Mouse (Mus musculus): ENCODE measurements at regions not wholly inside any gene's neighbourhood (a gene's known extent, or its start where the extent isn't known, plus 50 kb on each side); places are given as distances from the start of the nearest gene placed in this dataset.

DNA sequence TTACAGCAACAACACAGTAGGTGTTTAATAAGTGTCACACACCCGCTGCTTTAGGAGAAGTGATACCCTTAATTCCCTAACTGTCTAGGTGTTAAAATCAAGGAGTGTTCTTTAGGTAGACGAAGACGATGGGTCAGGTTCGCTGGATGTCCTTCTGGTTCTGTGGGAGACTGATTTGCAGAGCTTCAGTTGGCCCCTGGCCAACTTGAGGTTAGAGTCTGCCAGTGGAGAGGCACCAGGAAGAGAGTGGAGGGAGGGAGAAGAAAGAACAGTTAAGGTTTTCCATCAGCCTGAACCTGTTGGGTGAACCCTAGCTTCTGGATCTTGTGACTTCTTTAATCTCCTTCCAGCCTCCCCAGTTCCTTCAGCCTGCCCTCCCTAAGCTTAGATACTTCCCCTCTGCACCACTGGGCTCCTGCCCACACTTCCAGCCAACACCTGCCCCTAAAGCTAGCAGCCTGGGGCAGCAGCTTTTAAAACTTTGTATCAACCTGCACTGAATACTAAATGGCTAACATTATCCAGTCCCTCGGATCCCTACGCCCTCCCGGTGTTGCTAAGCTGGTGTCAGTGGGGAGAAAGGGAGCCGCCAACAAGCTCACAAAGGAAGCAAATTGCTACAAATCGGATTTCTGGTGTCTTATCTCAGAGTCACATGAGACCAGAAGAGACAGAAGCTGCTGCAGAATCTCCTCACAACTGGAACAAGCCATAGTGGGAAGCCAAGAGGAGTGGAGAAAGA lies 62.1 kb upstream of the Adgrl1 start:
- no peak for DNase-seq

DNA sequence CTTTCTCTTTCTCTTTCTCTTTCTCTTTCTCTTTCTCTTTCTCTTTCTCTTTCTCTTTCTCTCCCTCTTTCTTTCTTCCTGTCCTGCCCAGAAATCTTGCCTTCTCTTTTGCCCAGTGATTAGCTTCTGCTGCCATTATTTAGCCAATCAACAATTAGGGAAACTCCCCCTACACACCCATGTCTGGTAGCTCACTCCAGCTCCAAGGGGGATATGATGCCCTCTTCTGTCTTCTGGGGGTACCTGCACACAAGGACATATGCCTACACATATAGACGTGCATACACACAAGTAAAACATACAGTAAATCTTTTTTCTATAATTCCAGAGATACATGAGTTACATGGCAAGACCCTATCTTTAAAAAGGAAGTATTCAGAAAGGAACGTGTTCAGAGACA lies 70.1 kb upstream of the Adgrl1 start:
- DNase-seq: no peak

DNA sequence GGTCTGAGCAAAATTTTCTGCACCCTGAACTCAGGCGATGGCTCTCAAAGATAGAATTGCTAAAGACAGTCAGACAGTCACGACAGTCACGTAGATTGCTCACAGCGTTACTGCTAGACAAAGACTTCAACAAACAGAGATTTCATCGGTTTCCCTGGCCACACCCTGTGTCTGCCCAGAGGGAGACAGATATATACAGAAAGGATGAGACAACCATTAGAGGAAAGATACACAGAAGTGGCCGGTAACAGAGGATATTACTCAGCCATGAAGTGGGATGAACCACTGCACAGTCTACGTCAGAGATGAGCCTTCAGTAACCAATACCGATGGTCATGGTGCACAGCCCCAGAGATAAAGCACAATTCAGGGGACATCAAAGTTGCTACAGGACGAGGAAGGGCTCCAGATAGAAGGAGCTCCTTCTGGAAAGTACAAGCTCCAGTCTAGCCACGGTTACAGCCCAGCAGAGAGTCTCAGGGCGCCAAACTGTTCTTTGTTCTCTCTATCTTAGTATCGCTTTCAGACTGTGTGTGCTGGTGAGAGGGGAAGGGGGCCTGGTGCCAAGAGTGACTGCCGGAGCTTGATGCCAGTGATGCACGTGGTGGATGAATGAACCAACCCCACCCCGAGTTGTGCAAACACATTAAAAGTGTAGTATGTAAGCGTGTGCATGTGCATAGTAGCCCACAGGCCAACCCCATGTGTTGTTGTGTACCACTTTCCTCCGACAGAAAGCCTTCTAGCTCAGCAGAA lies 74.8 kb upstream of the Adgrl1 start:
- DNase-seq: no peak

DNA sequence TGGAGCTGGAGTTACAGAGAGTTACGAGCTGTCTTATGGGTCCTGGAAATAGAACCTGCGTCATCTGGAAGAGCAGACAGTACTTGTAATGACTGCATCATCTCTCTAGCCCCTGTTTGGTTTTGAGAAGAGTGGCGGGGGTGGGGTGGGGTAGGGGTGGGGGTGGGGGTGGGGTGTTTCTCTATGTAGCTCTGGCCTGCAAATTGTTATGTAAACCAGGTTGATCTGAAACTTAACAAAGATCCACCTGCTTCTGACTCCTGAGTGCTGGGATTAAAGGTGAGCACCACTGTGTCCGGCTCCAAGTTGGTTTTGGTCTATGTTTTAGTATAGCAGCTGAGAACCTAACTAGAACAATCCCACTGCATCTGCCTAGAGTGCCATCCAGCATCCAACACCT lies 78.0 kb upstream of the Adgre5 start:
- DNase-seq: no peak

DNA sequence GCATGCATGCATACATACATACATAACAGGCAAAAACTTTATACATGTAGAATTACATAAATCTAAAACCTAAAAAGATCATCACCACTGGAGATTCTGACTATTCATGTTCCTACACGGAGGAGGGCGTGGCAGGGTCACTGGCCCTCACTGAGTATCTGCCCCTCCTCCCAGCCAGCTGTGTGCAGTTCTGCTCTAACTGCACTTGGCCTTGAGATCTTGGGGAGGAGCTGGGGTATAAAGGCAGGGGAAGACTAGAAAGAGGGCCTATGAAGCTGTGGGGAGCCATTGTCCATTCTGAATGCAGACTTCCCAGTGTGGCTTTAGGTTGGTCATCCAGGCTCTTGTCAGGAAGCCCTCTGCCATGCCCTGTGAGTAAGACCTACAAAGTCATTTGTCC lies 69.5 kb upstream of the Adgre5 start:
- DNase-seq: no peak

DNA sequence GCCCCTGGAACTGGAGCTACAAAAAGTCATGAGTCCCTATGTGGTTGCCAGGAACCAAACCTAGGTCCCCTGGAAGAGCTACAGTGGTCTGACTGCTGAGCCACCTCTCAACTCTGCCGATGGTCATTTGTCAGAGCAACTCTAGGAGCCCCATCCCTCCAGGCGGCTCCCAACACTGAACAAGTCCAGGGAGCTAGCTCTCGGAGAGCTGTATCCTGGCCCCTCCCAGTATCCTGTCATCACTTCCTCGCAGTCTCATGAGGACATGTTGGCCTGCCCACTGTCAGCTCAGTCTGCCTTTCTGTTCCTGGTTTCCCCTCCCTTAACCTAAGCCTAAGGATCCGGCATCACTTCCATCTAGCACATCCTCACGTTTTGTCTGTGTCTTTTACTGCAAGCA lies 64.5 kb upstream of the Adgre5 start:
- DNase-seq: no peak

DNA sequence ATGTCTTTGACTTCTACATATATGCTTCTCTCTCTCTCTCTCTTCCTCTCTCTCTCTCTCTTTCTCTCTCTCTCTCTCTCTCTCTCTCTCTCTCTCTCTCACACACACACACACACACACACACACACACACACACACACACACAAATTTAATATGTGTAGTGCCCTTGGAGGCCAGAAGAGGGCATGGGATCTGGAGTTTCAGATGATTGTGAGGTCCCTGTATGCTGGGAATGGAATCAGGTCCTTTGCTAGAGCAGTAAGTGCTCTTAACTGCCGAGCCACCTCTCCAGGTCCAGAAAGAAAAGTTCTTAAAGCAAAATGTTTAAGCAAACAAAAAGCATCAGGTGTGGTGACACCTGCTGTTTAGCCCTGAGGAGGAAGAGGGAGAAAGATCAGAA lies 62.2 kb upstream of the Adgre5 start:
- DNase-seq: peak; percentile 29

DNA sequence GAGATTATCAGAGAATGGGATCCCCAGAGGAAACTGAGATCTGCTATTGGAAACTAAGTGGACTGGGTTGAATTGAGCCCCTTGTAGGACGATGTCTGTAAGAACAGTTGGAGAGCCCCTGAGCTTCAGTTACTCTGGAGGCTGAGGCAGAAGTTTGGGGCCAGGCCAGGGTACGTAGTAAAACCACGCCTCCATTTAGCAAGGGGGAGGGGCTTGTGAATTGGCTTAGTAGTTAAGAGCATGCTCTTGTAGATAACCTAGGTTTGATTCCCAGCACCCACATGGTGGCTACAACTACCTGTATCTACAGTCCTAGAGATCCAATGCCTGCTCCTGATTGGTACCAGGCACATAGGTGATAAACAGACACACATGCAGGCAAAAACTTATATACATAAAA lies 61.4 kb upstream of the Adgre5 start:
- DNase-seq: no peak

DNA sequence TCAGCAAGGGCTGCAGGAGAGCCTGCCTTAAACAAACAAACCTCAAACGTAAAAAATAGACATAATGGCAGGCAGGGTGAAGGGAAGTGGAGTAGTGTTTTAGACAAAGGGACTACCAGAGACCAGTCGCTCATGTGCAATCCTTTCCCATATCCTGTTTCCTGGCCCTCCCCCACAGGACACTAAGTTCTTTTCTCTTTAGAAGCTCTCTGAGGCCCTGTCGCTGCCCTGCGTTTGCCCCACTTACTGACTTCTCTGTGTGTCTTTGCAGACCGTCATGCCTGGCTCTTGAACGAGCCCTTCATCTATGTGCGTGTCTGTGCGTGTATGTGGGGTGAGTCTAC lies 58.5 kb upstream of the Adgre5 start:
- DNase-seq: no peak

DNA sequence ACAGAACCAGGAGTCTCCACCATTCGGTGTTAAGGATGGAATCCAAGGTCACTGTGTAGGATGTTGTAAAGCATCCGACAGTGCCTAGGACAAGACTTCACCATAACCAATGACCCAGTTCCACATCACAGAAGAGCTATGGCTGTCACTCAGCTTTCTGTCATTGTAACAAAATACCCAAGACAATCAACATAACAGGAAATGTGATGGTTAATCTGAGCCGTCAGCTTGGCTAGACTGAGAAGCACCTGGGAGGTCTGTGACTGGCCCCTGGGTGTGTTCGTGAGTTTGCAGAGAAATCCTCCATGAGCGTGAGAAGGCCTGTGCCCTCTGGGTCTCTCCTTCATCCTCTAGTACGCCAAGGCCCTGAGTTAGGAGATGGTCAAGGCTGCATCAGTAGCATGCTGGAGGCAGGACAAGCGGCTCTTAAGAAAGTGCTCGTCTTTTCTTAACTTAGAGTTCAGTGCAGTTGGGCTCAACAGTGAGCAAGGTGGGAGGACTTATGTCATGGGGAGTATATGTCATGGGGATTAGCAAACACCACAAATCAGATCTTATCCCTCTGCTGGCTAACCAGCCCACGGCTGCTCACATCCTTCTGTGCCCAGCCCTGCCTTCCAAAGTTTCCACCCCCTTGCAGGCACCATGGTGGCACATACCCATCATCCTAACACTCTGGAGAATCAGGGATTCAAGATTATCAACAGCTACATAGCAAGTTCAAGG lies 57.9 kb upstream of the Adgre5 start:
- no peak for DNase-seq

DNA sequence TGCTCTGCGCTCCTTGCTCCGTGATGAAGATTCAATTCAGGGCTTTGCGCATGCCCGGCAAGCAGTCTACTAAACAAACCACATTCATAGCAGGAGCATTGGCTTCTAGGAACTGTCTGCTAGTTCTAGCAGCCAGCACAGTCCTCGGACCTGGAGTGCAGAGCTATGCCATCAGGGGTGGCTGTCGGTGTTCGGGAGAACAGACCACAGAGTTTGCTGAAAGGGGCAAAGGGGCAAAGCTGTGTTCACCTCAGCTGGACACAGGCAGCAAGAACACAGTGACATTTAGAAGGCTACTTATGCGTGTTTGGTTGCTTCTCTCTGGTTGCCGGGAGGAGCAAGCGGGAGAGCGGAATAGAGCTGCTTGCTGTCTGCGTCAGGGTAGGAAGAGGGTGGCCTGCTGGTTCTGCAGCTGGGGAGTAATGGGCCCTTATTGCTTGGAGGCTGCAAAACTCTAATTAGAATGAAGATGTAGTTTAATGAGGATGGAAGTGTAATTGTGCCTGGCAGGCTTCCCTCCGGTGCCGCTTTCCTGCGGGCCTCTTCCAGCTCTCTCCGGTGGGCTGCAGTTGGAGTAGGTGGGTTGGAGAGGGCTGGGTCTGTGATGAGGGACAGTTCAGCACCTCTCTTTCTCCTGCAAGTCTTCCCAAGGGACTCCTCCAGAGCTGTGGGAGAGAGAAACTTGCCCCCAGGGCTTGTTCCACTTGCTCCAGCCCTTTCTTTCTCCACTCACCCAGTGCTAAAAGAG lies 52.5 kb upstream of the Adgre5 start:
- DNase-seq: no peak

Data from thymus, postnatal 25 days (tissue).